Mouse (Mus musculus): ENCODE measurements around the gene Mysm1. TPM values are rescaled to one million over a fixed set of nuclear protein-coding genes. Genes with fewer than 3 reads are reported as not detected.

The Mysm1 gene
- 25.5 and 28.6 TPM in 2 replicates for polyA plus RNA-seq (2015; fragmentation: Nextera tagmentation; extraction: Ambion mirVana)

- Histone ChIP-seq H3K4me2 (replicated peaks) (peak within 1 kb of the TSS; percentile 64), H3K4me1 (peaks cover 15% of the 10 kb centered on the region), H3K36me3 (peaks cover 17% of the 10 kb centered on the region), H3K27ac (replicated peaks) (peak within 1 kb of the TSS; percentile 93), H3K9ac (peak within 1 kb of the TSS; percentile 76), H3K27me3 (no peaks in the 10 kb centered on the region), H3K9me3 (replicated peaks) (no peaks in the 10 kb centered on the region), H3K4me3 (replicated peaks) (peak within 1 kb of the TSS; percentile 98)
- WGBS, result under 1% methylated on average over 69 of the region's 69 CpGs
- ATAC-seq (ENCODE audit: insufficient number of reproducible peaks, low FRiP score, low TSS enrichment, low read depth), result peak; percentile 99
Measured at GRCm38 (mm10) chr4:94978590-94979499, at the start of gene Mysm1. Gene Mysm1 (minus strand): TSS chr4:94979100.

DNA sequence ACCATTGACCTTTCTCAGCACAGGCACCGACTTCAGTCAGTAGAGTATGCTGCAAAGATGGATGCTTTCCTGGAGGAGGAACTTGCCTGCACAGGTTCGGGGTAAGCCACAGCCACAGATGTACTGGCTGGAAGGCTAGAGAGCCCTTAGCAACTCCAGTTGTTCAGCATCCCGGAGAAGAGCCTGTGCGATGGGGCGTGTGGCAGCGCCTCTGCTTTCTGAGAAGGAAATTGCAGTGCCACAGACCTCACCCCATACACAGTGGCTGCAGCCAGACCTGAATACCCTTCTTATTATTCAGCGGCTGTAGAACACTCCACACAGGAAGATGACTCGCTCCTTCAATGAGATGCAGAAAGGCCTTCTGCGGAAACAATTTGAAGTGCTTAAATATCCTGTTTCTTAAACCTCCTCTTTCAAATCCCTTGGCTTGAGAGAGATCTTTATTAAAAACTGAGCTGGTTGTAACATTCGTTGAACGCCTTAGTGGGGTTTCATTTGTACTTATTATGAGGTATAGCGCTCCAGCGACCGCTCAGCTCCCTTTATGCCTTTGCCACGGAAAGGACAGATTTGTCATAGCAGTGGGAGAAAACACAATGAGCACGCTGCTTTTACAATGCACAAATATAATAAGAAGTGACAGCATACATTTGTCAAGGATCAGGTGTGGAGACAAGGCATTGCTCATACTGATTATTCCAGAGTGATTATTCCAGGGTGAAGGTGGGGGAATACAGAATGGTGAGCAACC lies 47.1 kb upstream of the Mysm1 start:
- Histone ChIP-seq H3K4me3 (replicated peaks) (no peak overlapping the region), H3K36me3 (no peaks in the 10 kb centered on the region), H3K4me1 (no peaks in the 10 kb centered on the region), H3K27me3 (no peaks in the 10 kb centered on the region), H3K4me2 (replicated peaks) (no peak overlapping the region), H3K27ac (replicated peaks) (no peak overlapping the region), H3K9me3 (replicated peaks) (no peaks in the 10 kb centered on the region), H3K9ac (no peak overlapping the region)
- whole genome bisulfite sequencing, result 79% methylated on average over 16 of the region's 16 CpGs
- no peak for ATAC-seq (ENCODE audit: insufficient number of reproducible peaks, low FRiP score, low TSS enrichment, low read depth)

GRCm38 (mm10) chr4:95023350-95023953 lies 44.6 kb upstream of the Mysm1 start:
- H3K9ac ChIP-seq, result no peak overlapping the region

GRCm38 (mm10) chr4:95021649-95022637 lies 43.0 kb upstream of the Mysm1 start:
- H3K27ac ChIP-seq (replicated peaks), result no peak overlapping the region
- 78% methylated on average over 12 of the region's 12 CpGs for WGBS

More at GRCm38 (mm10) chr4:95023350-95023953, 44.6 kb upstream of the Mysm1 start:
- no peaks in the 10 kb centered on the region for H3K9me3 ChIP-seq (replicated peaks)
- H3K27me3 ChIP-seq, result no peaks in the 10 kb centered on the region
- WGBS, result 72% methylated on average over 12 of the region's 12 CpGs
- no peaks in the 10 kb centered on the region for H3K36me3 ChIP-seq
- no peak overlapping the region for H3K4me2 ChIP-seq (replicated peaks)
- H3K4me3 ChIP-seq (replicated peaks), result no peak overlapping the region
- H3K4me1 ChIP-seq, result no peaks in the 10 kb centered on the region
- H3K27ac ChIP-seq (replicated peaks), result no peak overlapping the region
- no peak for ATAC-seq (ENCODE audit: insufficient number of reproducible peaks, low FRiP score, low TSS enrichment, low read depth)

GRCm38 (mm10) chr4:95020201-95020600 lies 41.3 kb upstream of the Mysm1 start:
- Histone ChIP-seq H3K27me3 (no peaks in the 10 kb centered on the region), H3K4me3 (replicated peaks) (no peak overlapping the region), H3K27ac (replicated peaks) (no peak overlapping the region), H3K4me1 (no peaks in the 10 kb centered on the region), H3K4me2 (replicated peaks) (no peak overlapping the region), H3K9me3 (replicated peaks) (no peaks in the 10 kb centered on the region), H3K9ac (no peak overlapping the region), H3K36me3 (no peaks in the 10 kb centered on the region)
- WGBS, result 90% methylated on average over 2 of the region's 2 CpGs
- no peak for ATAC-seq (ENCODE audit: insufficient number of reproducible peaks, low FRiP score, low TSS enrichment, low read depth)

More at GRCm38 (mm10) chr4:95021649-95022637, 43.0 kb upstream of the Mysm1 start:
- no peaks in the 10 kb centered on the region for H3K9me3 ChIP-seq (replicated peaks)
- no peak for ATAC-seq (ENCODE audit: insufficient number of reproducible peaks, low FRiP score, low TSS enrichment, low read depth)
- H3K4me3 ChIP-seq (replicated peaks), result no peak overlapping the region
- H3K36me3 ChIP-seq, result no peaks in the 10 kb centered on the region
- no peaks in the 10 kb centered on the region for H3K27me3 ChIP-seq
- H3K9ac ChIP-seq, result no peak overlapping the region
- no peak overlapping the region for H3K4me2 ChIP-seq (replicated peaks)
- H3K4me1 ChIP-seq, result no peaks in the 10 kb centered on the region

DNA sequence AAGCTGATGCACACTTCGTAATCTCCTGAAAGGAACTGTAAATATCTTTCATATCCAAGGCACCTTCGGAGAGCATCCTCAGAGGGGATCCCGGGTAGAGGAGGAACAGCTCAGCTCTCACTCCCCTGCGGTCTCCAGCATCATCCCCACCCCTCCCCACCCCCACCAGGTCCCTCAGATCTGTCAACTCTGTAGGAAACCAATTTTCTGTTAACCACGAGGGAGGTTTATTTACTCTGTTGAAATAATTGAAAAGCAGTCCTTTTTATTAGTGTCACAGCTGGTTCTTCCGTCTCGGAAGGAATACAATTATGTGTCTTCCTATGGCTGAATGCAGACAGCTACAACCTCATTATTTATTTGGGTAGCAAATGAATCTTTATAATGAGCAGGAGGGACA lies 39.3 kb upstream of the Mysm1 start:
- ATAC-seq (ENCODE audit: insufficient number of reproducible peaks, low FRiP score, low TSS enrichment, low read depth), result no peak
- WGBS, result 40% methylated on average over 7 of the region's 7 CpGs
- Histone ChIP-seq H3K27me3 (no peaks in the 10 kb centered on the region), H3K4me1 (no peaks in the 10 kb centered on the region), H3K36me3 (no peaks in the 10 kb centered on the region), H3K9ac (no peak overlapping the region), H3K9me3 (replicated peaks) (no peaks in the 10 kb centered on the region), H3K4me2 (replicated peaks) (no peak overlapping the region), H3K4me3 (replicated peaks) (no peak overlapping the region), H3K27ac (replicated peaks) (no peak overlapping the region)

DNA sequence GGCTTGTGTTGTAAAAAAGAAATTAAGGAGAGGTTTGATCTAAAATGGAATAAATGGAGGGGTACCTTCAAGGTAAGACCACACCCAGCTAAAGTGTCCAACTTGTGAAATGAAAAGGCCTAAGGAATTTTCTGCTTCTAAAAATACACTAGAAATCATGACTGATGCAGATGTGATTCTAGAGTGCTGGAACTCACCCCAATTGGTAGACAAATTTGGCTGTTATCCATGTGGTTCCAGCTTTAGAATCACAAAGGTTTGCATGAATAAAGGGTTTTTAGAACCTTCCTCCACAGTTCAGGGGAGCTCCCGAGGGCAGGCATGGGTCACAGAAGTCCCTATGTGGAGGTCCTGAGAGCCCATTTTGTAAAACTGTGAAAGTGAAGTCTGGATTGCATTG lies 33.8 kb upstream of the Mysm1 start:
- Histone ChIP-seq H3K4me3 (replicated peaks) (no peak overlapping the region), H3K4me1 (no peaks in the 10 kb centered on the region), H3K36me3 (no peaks in the 10 kb centered on the region), H3K27ac (replicated peaks) (no peak overlapping the region), H3K9me3 (replicated peaks) (no peaks in the 10 kb centered on the region; the same call in 1 of the 2 replicates), H3K4me2 (replicated peaks) (no peak overlapping the region), H3K9ac (no peak overlapping the region), H3K27me3 (no peaks in the 10 kb centered on the region)
- 76% methylated on average over 1 of the region's 1 CpGs for WGBS
- ATAC-seq (ENCODE audit: insufficient number of reproducible peaks, low FRiP score, low TSS enrichment, low read depth), result no peak

- no peaks in the 10 kb centered on the region for H3K27me3 ChIP-seq
- no peaks in the 10 kb centered on the region for H3K4me1 ChIP-seq
- ATAC-seq (ENCODE audit: insufficient number of reproducible peaks, low FRiP score, low TSS enrichment, low read depth), result no peak
- H3K36me3 ChIP-seq, result no peaks in the 10 kb centered on the region
- H3K9ac ChIP-seq, result no peak overlapping the region
- no peak overlapping the region for H3K27ac ChIP-seq (replicated peaks)
- no peak overlapping the region for H3K4me3 ChIP-seq (replicated peaks)
- H3K9me3 ChIP-seq (replicated peaks), result no peaks in the 10 kb centered on the region; the same call in 1 of the 2 replicates
- H3K4me2 ChIP-seq (replicated peaks), result no peak overlapping the region
Measured at GRCm38 (mm10) chr4:95012256-95012655, 33.4 kb upstream of the Mysm1 start.

GRCm38 (mm10) chr4:95008175-95009057 lies 29.5 kb upstream of the Mysm1 start:
- no peaks in the 10 kb centered on the region for H3K36me3 ChIP-seq
- H3K9ac ChIP-seq, result no peak overlapping the region
- H3K4me2 ChIP-seq (replicated peaks), result no peak overlapping the region
- H3K9me3 ChIP-seq (replicated peaks), result no peaks in the 10 kb centered on the region; the same call in 1 of the 2 replicates
- WGBS, result 41% methylated on average over 13 of the region's 13 CpGs
- no peaks in the 10 kb centered on the region for H3K27me3 ChIP-seq
- no peak overlapping the region for H3K27ac ChIP-seq (replicated peaks)
- ATAC-seq (ENCODE audit: insufficient number of reproducible peaks, low FRiP score, low TSS enrichment, low read depth), result no peak
- H3K4me3 ChIP-seq (replicated peaks), result no peak overlapping the region
- no peaks in the 10 kb centered on the region for H3K4me1 ChIP-seq

DNA sequence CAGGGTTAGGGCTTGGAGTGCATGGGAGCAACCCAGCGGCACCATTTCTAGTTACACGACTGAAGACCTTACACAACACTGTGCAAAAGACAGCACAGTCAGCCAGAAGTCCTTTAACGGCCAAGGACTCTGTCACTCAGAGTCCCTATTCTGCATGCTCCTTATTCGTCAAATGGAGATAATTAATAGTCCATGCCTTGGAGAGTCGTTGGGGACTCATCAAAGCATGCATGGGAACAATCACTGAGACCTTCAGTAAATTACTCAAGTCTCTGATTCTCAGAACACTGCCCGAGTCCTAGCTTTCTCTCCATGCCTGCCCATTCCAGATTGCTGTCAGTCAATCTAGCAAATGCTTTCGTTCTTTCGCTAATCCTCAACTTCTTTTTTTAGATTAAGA lies 28.9 kb upstream of the Mysm1 start:
- H3K9me3 ChIP-seq (replicated peaks), result no peaks in the 10 kb centered on the region; the same call in 1 of the 2 replicates
- H3K9ac ChIP-seq, result no peak overlapping the region
- 37% methylated on average over 8 of the region's 8 CpGs for WGBS
- H3K4me3 ChIP-seq (replicated peaks), result no peak overlapping the region
- H3K4me1 ChIP-seq, result no peaks in the 10 kb centered on the region
- H3K27ac ChIP-seq (replicated peaks), result no peak overlapping the region
- no peak for ATAC-seq (ENCODE audit: insufficient number of reproducible peaks, low FRiP score, low TSS enrichment, low read depth)
- no peak overlapping the region for H3K4me2 ChIP-seq (replicated peaks)
- H3K36me3 ChIP-seq, result no peaks in the 10 kb centered on the region
- no peaks in the 10 kb centered on the region for H3K27me3 ChIP-seq
